Mouse (Mus musculus): ENCODE results near the gene Tlk1. TPM values are rescaled to one million over a fixed set of nuclear protein-coding genes. Genes with fewer than 3 reads are reported as not detected.

The Tlk1 gene
- total RNA-seq, 4 experiments from 2014 or later, result 58.4 to 69.2 (median 61.3) TPM

- DNase-seq, result no peak
Measured at GRCm38 (mm10) chr2:70789331-70789730, 36.2 kb downstream of the Tlk1 start.

- DNase-seq, result no peak
Measured at GRCm38 (mm10) chr2:70784447-70784846, 41.1 kb downstream of the Tlk1 start.

GRCm38 (mm10) chr2:70783504-70783903, 42.0 kb downstream of the Tlk1 start:
- DNase-seq, result no peak

- no peak for DNase-seq
Measured at GRCm38 (mm10) chr2:70779634-70780033, 45.9 kb downstream of the Tlk1 start.

GRCm38 (mm10) chr2:70776744-70777143, 48.8 kb downstream of the Tlk1 start:
- DNase-seq, result no peak

GRCm38 (mm10) chr2:70764734-70765133, 60.8 kb downstream of the Tlk1 start:
- no peak for DNase-seq

- no peak for DNase-seq
Measured at GRCm38 (mm10) chr2:70762741-70763140, 62.8 kb downstream of the Tlk1 start.

- no peak for DNase-seq
Measured at GRCm38 (mm10) chr2:70752149-70752548, 73.4 kb downstream of the Tlk1 start.

- no peak for DNase-seq
Measured at GRCm38 (mm10) chr2:70751655-70752054, 73.9 kb downstream of the Tlk1 start.

- no peak for DNase-seq
Measured at GRCm38 (mm10) chr2:70742588-70742987, 82.9 kb downstream of the Tlk1 start.

- no peak for DNase-seq
Measured at GRCm38 (mm10) chr2:70741901-70742300, 83.6 kb downstream of the Tlk1 start.

- no peak for DNase-seq
Measured at GRCm38 (mm10) chr2:70736008-70736407, 89.5 kb downstream of the Tlk1 start.

- no peak for DNase-seq
Measured at GRCm38 (mm10) chr2:70735534-70735933, 90.0 kb downstream of the Tlk1 start.

GRCm38 (mm10) chr2:70727089-70727488, 98.4 kb downstream of the Tlk1 start:
- DNase-seq, result no peak

GRCm38 (mm10) chr2:70723610-70724243, 101.8 kb downstream of the Tlk1 start:
- no peak for DNase-seq

- DNase-seq, result no peak
Measured at GRCm38 (mm10) chr2:70710878-70711277, 114.7 kb downstream of the Tlk1 start.

- no peak for DNase-seq
Measured at GRCm38 (mm10) chr2:70710236-70710635, 115.3 kb downstream of the Tlk1 start.

- DNase-seq, result no peak
Measured at GRCm38 (mm10) chr2:70708986-70709730, 116.4 kb downstream of the Tlk1 start.

- no peak for DNase-seq
Measured at GRCm38 (mm10) chr2:70702403-70702802, 123.1 kb downstream of the Tlk1 start.

GRCm38 (mm10) chr2:70701571-70701970, 124.0 kb downstream of the Tlk1 start:
- DNase-seq, result no peak

- peak; percentile 32 for DNase-seq
Measured at GRCm38 (mm10) chr2:70700851-70701250, 124.7 kb downstream of the Tlk1 start.

GRCm38 (mm10) chr2:70695712-70696111, 129.8 kb downstream of the Tlk1 start:
- DNase-seq, result no peak

- DNase-seq, result no peak
Measured at GRCm38 (mm10) chr2:70690195-70690594, 135.3 kb downstream of the Tlk1 start.

GRCm38 (mm10) chr2:70688454-70689078, 137.0 kb downstream of the Tlk1 start:
- DNase-seq, result no peak

All from adrenal gland, adult 8-10 months (tissue).